Mouse (Mus musculus): ENCODE results near the gene Ccdc82.

GRCm38 (mm10) chr9:13225872-13226271 lies 20.9 kb upstream of the Ccdc82 start:
- TF ChIP-seq CTCF (IDR thresholded peaks at IDR 0.05; ENCODE audit: borderline replicate concordance, insufficient read depth, low read length) (no peak), POLR2A (IDR thresholded peaks at IDR 0.05; ENCODE audit: low read depth, low read length) (no peak)

All from embryonic fibroblast, embryonic 13.5 days (primary cell).